Mouse (Mus musculus): ENCODE measurements around the gene Gart.
"Not testable (repeated sequence)": the region's sequence is repeated elsewhere in the genome, so short reads cannot be mapped to it uniquely, and the experiment has no call there.

Gart gene

DNA sequence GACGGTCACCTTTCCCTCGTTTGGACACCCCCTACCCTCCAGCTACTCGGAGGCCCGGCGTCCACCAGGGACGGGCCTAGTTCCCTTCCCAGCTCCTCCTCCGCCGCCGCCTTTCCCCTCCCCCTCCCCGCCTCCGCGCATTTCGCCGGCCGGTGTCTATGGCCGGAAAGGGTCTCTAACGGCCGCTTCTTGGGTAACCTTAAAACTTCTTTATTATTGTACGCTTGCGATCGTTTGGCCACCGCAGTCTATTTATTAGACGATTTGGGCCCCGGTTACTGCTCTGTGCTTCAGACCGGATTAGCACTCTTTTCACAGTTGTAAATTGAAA, 1.4 kb upstream of the Gart start:
- DNase-seq (ENCODE audit: low read depth), result peak; percentile 66

DNA sequence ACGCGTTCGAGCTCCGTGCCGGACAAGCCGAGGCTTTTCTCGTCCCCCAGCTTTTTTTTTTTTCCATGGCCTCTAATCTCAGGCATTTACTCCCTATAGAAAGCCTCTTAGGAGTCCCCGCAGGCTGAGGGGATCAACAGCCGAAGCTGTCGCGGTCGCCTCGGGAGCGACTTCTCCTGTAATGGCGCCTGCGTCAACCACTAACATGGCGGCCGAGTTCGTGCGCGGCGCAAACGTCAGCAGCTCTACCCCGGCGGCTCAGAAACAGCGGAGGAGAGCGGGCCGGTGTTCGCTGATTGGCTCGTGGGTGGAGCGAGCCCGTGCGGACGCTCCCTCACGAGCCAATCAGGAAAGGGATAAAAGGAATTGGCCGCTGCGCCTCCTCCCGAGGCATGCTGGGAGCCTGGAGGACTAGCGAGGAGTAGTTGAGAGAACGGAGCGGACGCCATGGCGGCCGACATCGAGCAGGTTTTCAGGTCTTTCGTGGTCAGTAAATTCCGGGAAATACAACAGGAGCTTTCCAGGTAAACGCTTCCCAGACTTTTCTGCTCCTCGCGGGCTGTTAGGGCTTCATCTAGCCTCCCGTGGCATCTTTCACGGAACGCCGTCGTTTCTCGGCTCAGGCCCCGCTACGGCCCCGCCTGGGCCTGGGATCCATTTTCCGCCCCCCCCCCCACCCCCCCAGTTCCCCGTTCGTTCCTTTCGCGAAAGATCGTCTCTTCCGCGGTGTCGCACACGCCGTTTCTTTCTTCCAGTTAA, 888 bp upstream of the Gart start, which contains the start of gene Son:
Son (plus strand) TSS at position 46 of the 759 bp plus-strand sequence.
- peak; percentile 91 for DNase-seq (ENCODE audit: low read depth)

DNA sequence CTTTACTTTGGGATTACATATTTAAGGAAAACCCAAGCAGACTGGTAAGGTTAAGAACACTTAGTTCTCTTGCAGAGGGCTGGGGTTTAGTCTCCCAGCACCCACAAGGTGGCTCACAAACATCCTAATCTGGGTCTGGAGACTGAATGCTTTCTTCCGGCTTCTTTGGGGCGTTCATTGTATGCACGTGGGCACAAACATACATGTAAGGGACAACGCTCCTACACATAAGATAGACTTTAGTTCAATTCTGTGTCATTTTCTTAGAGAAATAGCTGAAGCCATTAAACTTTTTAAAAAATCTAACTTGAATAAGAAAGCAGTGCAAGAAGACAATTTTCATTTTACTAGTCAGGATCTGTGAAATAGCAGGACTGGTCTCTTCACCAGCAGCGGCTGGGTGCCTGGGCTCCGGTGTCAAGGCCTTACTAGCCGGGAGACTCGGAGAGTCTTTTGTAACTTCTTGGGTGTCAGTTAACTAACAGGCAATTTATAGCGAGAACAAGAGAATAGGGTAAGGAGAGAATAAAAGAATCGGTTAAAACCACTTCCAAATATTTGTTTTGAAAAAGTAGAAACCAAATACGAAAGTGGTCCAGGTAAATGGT, 653 bp downstream of the Gart start:
- DNase-seq (ENCODE audit: low read depth), result peak; percentile 66

DNA sequence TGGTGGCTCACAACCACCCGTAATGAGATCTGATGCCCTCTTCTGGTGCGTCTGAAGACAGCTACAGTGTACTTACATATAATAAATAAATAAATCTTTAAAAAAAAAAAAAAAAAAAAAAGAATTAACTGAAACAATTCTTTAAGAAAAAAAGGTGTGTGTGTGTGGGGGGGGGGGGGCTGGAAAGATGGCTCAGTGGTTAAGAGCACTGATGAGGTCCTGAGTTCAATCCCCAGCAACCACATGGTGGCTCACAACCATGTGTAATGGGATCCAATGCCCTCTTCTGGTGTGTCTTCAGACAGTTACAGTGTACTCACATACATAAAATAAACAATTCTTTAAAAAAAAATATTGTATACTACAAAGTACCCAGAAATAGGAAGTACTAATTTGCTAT, 1.3 kb downstream of the Gart start:
- DNase-seq (ENCODE audit: low read depth), result not testable (repeated sequence)

DNA sequence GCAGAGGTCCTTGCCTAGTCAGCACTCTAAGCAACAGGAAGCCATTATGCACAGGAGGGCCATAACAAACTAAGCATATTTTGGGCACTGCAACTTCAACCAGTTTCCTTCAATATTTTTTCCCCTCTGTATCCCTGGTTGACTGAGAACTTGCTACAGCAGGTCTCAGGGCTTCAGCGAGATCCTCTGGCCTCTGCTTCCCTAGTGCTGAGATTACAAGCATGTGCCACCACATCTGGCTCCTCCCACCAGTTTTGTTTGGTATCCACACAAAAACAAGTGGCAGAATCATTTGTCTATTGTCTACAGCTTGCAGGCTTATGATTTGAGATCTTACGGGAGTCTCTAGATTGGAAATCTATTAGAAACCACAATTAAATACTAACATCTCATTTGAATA, 1.9 kb downstream of the Gart start:
- no peak for DNase-seq (ENCODE audit: low read depth)

DNA sequence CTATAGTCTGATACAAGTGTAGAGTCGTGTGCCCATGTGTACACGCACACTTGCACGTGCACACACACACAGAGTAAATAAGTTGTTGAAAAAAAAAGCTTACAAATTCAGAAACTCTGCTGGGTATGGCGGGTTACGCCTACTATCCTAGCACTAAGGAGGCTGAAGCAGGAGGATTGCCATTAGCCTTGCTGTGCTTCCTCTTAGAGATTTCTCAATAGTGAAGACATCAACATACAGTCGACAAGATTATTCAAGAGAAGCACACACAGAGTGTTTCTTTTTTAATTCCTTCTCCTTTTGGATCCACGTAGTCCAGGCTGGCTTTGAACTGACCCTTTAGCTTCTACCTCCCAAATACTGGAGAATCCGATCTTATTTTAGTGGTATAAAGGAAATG, 6.6 kb downstream of the Gart start:
- DNase-seq (ENCODE audit: low read depth), result no peak

DNA sequence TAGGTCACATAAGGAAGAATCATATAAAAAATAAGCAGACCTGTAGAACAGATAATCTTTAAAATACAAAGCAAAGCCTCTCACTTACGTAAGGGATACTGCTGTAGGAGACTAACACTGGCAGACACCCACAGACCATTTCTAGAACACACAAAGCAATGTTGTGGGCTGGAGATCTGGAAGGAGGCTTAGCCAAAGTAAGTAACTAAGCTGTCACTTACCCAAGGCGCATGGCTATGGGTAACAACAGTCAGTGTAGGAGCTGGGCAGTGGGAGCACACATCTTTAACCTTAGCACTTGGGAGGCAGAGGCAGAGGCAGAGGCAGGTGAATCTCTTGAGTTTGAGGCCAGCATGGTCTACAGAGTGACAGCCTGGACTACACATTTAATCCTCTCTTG, 7.1 kb downstream of the Gart start:
- no peak for DNase-seq (ENCODE audit: low read depth)

DNA sequence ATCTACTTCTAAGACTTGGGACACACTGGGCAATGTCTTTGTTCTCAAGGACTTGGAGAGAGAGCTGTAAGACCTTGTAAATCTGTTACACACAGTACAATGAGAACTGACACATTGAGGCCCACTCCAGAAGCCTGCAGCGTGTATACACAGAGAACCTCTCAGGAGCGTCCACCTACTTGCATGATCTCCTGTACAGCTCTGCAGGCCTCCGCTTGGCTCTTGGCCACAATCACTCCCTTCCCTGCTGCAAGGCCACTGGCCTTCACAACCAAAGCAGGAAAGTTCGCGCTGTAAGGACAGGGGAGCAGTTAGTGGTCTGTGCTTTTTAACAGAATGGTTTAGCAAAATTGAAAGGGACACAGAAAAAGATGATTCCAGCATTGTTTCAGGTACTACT, 7.6 kb downstream of the Gart start:
- no peak for DNase-seq (ENCODE audit: low read depth)

DNA sequence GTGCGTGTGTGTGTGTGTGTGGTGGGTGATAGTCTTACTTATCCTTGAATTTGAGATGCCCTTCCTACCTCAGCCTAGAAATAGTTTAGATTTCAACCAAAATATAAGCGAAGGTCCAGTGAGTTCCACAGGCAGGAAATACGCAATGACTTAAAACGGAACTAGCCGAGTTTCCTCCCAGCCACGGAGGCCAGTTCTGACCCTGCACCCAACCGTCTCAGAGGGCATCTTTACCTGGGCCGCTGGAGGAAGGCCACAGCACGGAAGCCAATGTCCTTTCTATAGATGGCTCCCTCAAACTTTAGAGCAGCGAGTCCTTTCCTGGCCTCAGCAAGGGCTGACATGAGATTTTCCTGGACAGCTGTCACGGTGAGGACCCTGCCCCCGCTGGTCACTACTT, 13.1 kb downstream of the Gart start:
- no peak for DNase-seq (ENCODE audit: low read depth)

DNA sequence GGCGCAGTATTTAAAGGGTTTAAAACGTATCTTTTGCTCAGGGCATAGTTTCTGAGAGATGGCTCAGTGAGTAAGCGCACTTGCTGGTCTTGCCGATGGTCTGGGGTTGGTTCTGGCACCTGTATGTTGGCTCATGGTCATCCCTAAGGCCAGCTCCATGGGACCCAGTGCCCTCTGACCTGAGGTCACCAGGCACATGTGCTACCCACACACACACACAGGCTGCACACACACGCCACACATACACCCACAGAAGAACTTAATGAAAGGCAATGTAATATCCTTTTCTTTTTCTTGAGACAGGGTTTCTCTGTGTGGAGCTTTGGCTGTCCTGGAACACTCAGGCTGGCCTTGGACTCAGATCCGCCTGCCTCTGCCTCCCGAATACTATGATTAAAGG, 13.8 kb downstream of the Gart start:
- no peak for DNase-seq (ENCODE audit: low read depth)

DNA sequence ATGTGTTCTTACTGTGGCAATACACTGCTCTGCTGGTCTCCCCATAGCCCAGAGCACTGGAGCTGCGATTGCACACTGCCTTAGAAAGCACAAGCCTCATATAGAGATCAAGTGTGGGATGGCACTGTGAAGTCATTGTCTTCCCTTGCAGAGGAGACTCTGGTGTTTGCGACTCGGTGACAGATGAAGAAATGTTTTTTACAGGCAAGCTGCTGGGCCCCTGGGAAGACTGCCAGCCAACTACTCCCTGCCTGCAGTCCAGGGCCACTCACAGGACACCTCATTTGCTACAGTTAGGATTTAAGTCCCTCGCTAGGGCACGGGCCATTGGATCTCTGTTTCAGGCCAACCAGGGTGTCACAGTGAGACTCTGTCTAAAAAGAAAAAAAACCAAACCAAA, 14.3 kb downstream of the Gart start:
- no peak for DNase-seq (ENCODE audit: low read depth)

DNA sequence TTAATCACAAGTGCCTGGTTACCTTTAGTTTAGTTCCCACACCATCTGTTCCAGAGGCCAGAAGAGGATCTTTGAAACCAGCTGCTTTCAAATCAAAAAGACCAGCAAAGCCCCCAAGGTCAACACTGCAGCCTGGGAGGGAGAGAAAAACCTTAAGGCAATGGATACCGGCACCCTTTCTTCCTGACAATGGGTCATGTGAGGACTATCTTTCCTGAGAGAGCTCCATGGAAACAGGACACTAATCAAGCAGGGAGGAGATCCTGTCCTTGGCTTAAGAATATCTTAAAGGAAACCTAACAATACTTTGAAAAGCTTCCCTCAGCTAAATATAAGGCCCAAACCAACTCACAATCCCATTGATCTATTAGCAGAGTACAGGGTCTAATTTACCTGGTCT, 16.2 kb downstream of the Gart start:
- no peak for DNase-seq (ENCODE audit: low read depth)

DNA sequence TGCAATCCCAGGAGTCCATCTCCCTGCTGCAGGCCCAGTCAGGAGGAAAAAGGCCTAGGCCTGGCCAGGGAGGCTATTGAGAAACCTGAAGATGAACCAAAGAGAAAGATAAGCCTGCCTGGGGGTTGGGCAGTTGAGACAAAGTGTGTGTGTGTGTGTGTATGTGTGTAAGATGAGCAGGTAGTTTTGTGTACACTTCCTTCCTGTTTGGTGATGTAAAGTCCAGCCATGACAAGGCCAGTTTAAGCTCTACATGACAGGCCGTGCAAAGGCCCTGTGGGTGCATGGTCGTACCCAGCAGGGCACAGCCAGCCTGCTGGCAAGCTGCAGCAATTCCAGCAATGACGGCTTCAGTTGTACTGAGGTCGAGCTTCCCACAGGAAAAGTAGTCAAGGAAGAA, 17.0 kb downstream of the Gart start:
- no peak for DNase-seq (ENCODE audit: low read depth)

DNA sequence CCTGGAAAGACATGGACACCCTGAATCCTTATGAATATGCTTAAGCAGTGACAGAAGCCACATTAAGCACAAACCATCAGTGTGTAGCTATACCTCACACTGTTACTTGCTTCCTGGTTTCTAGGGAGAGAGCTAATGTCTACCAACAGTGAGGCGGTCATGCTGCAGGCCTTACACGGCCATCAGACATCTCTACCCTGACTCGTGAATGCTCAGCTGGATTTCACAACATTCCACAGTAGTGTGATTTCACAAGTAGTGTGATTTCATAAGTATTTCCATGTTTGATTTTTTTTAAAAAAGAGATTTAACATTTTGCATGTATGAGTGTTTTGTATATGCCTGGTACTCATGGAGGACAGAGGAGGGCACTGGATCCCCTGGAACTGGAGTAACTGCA, 18.1 kb downstream of the Gart start:
- DNase-seq (ENCODE audit: low read depth), result no peak

DNA sequence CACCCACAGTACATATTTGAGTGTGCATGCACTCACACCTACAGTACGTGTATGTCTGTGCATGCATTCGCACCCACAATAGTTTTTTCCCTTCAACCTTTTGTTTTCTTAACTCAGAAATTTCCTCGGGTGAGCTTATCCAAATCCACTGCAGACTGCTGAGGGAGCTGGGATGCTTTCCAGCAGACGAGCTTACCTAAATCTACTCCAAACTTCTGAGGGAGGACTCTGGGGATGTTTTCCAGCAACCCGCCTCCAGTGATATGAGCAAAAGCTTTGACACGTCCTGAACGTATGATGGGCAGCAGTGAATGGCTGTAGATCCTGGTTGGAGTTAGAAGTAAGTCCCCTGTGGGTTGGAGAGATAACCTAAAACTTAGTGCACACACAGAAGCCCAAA, 18.9 kb downstream of the Gart start:
- DNase-seq (ENCODE audit: low read depth), result no peak

DNA sequence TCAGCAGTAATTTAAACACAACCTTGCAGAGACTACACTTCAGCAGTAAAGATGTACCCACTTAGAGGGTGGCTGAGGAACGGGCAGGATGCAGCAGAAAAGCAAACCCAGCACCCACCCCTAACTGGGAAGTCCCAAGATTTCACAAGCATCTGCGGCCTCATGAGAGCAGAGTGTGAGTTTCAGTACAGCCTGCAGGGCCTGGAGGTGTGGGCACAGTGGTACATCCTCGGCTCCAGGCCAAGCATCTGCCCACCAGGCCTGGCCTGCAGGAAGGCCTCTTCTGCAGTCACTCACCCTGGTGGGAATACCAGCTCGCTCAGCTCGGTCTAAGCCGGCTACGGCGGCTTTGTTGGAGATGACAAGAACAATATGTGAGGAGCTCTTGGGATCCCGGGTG, 23.7 kb downstream of the Gart start:
- no peak for DNase-seq (ENCODE audit: low read depth)

DNA sequence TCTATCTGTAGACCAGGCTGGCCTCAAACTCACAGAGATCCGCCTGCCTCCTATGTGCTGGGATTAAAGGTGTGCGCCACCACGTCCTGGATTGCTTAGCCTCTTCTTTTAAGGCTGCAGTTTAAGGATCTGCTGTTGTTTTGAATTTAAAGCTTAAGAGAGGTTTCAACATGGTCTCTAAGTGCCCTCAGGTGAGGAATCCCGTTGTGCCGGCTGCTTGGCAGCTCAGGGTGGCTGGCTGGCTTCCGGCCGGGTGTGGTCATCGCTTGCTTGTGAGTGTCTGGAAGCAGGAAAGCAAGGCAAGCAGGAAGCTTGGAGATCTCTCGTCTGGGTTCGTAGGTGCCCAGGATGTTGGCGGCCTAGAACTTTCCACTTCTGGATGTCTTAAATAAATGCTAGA, 25.8 kb downstream of the Gart start:
- no peak for DNase-seq (ENCODE audit: low read depth)

DNA sequence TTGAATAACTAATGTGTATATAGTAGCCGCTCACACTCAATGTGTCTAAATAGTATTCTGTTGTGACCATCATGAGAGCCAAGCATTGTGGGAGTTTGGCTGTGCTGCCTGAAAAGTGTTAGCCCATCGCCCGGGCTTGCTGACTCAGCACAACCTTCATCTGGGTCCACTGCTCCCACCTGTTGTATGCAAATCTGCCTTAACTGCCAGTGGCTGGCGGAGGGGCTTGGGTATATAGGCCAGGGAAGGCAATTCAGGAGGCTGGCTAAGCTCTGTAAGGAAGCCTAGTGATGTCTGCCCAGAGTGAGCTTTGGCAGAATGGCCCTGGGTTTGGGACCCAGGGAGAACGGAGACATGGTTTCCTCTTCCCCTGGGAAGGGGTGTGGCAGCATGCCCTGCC, 26.6 kb downstream of the Gart start:
- no peak for DNase-seq (ENCODE audit: low read depth)

DNA sequence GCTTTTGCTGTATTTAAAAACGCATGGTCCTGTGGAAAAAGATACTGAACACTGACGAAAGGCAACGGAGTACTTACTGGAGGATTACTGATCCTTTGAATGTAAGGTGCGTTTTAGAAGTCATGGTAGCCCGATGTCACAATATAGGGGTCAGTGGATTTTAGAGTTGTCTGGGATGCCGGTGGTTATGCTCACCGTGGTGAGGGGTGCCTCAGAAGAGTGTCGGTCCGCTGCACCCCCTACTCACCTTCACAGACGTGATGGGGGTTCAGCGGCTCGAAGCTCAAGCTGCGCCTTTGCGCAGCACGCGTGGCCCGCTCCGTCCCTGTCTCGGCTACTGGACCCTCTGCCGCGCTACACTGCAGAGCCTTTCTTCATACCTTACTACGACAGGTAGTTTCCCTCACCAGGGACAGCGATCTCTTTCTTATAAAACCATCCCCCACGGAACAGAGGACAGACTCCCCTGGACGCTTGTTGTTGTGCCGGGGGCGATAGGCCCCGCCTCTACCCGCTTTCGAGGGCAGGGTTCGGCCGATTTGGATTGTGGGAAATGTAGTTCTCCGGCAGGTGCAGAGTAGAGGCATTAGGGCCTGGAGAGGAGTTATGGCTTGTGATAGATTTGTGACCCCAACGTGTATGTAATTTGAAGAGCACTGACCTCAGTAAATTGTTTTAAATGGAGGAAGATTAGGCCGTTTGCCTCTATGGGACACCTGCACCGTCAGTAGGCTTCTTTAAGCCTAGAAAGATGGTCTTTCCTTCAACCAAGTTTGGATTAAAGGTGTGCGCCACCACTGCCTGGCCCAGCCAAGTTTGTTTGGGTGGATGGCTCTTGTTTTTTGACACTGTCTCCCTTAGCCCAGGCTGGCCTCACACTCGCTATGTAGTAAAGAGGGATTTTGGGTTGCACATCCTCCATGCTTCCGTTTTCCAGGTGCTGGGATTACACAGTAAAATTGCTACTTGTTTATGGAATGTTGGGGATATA, 27.9 kb downstream of the Gart start, which contains the start of gene Dnajc28:
Dnajc28 (minus strand) TSS at position 516 of the 991 bp plus-strand sequence.
- peak; percentile 64 for DNase-seq (ENCODE audit: low read depth)

DNA sequence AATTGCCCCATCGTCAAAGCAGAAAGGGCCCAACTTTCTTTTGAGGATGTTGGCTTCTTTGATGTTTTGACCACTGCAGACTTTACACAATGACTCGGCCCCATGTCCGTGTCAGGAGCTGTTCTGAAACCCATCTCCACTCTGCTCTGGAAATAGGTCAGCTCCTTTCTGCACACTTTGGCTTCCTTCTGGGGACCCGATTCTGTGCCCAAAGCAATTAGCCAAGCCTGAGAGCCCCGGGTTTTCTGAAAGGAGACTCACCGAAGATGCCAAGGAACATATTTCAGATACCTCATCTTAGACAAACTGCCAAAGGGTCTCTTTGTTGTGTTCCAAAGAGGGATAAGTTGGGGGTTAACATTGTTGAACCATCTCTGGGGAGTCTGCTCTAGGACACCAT, 32.2 kb downstream of the Gart start:
- DNase-seq (ENCODE audit: low read depth), result no peak

DNA sequence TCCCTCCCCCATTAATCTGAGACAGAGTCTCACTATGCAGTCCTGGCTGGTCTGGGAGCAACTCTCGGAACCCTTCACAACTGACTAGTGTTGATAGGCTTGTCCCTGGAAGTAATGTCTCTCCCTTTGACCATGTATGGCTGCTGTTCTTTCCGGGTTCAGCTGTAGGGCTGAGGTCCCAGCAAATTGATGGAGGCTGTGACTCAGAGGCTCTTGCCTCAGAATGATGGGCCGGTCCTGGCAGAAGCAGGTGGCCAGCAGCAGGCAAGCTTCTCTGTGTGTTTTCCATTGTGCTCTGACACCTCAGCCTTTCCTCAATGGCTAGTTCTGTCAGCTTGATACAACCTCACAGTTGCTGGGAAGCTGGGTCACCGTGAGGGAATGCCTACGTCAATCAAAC, 34.2 kb downstream of the Gart start:
- DNase-seq (ENCODE audit: low read depth), result no peak

DNA sequence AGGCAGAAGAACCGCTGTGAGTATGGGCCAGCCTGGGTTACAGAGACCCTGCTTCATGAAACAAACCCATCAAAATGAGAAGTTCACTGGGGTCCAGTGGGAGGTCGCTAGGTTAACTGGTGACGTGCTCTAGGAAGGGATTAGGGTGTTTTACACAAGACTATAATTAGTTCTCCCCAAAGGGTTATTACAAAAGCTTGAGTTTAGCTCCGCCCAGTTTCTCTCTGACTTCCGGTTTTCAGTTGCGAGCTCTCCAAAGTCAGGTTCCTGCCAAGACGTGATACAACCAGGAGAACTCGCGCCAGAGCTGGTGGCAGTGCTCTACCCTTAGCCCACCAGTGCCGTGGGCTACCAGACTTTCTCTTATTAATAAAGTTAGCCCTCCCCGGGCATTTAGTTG, 35.5 kb downstream of the Gart start:
- DNase-seq (ENCODE audit: low read depth), result peak; percentile 40

All from c-Kit-positive CD71-negative TER-119-negative erythroid progenitor cells, embryonic 14.5 days (primary cell).